7 mouse cellular contexts compared by ENCODE assay signal in the genomic region with DNA sequence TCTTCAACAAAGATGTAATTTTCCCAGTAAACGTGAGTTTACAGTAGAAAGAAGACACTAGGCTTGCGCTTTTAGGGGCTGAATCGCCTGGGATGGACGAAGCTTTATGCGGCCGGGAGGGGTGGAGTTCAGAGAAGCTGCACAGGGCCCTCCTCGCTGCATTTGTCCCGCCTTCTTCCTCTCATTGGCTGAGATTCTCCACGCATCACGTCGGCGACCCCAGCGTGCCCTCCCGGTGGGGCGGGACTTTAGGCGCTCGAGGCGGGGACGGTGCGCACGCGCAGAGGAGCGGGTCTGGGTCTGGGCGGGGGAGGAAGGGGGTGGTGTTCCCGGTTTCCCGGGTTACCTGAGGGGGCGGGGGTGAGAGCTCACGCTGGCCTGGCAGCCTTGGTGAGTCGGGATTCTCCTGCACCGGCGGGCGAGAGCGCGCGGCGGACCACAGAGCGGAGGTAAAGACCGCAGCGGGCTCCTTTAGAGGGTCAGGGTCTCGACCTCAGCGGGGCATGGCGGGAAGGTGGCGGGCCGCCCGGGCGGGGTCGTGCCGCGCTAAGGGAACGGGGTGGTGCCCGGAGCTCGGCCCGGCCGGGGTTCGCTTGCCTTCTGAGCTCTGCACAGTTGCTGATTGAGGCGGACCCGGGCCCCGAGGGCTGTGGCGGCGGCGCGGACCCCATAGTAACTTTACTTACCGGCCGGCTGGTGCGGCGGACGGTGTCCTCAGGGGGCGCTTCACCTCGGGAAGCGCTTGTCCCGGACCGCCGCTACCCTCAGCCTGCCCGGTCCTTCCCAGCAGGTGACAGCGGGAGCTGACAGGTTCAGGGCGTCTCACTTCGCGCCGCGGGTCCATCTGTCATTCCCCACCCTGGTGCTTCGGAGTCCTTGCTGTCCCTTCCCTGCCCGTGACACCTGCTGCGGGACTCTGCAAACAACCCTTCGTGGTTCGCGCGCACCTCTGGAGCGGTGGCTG. TPM values are rescaled to one million over a fixed set of nuclear protein-coding genes. Genes with fewer than 3 reads are reported as not detected.
DNase-seq lines count a peak whose midpoint lies in the region; ATAC-seq lines count a peak whose summit lies in the region.

A gene (plus strand): TSS at position 350 of the 964 bp plus-strand sequence.

- H3K27me3 ChIP-seq in intestine, embryonic 15.5 days (replicated peaks): no peaks in the 10 kb centered on the region
- 0 out of 2 replicates have a peak, but pooled peaks cover 9% of the 10 kb centered on the region for H3K27me3 ChIP-seq in midbrain, embryonic 10.5 days (ENCODE audit: low read depth, poor library complexity, severe bottlenecking)

- peak within 1 kb of the TSS; percentile 91 for H3K4me2 ChIP-seq in intestine, embryonic 15.5 days (replicated peaks)

- peak; percentile 99 for ATAC-seq in intestine, embryonic 15.5 days

- H3K27ac ChIP-seq in intestine, embryonic 15.5 days: peak within 1 kb of the TSS; percentile 77
- peak within 1 kb of the TSS; percentile 89 for H3K27ac ChIP-seq in midbrain, embryonic 10.5 days (replicated peaks)

- peak within 1 kb of the TSS; percentile 89 for H3K4me3 ChIP-seq in intestine, embryonic 15.5 days (replicated peaks)
- H3K4me3 ChIP-seq in midbrain, embryonic 10.5 days: peak within 1 kb of the TSS; percentile 86

- no peaks in the 10 kb centered on the region for H3K36me3 ChIP-seq in intestine, embryonic 15.5 days
- no peaks in the 10 kb centered on the region for H3K36me3 ChIP-seq in midbrain, embryonic 10.5 days

- no peaks in the 10 kb centered on the region for H3K9me3 ChIP-seq in intestine, embryonic 15.5 days
- H3K9me3 ChIP-seq in midbrain, embryonic 10.5 days (replicated peaks): no peaks in the 10 kb centered on the region

- intact Hi-C loops in left cerebral cortex, postnatal 25 days (cut with DNase I): loop anchor here (2.0 kb wide), 2 partner anchors 36 to 46 kb away; no protein-coding TSS in a partner anchor

- under 1% methylated on average over 85 of the region's 88 CpGs for WGBS in intestine, embryonic 15.5 days
- under 1% methylated on average over 88 of the region's 88 CpGs for WGBS in midbrain, embryonic 10.5 days

- H3K9ac ChIP-seq in intestine, embryonic 15.5 days: peak within 1 kb of the TSS; percentile 63

- no peaks in the 10 kb centered on the region for H3K4me1 ChIP-seq in intestine, embryonic 15.5 days (replicated peaks)
- peaks cover 14% of the 10 kb centered on the region for H3K4me1 ChIP-seq in midbrain, embryonic 10.5 days

- DNase-seq in adrenal gland, adult (ENCODE audit: inconsistent age in 2 of 2, low spot score in 1 of 2): peak; percentile 99 to 100
- peak; percentile 98 for DNase-seq in embryo, embryonic 10.5 days (ENCODE audit: low spot score)
- peak; percentile 99 for DNase-seq in gastrocnemius, postnatal 25 days
- DNase-seq in left cerebral cortex, postnatal 25 days (ENCODE audit: low spot score in 2 of 2): peak; percentile 98 to 99
- peak; percentile 99 for DNase-seq in midbrain, embryonic 10.5 days (ENCODE audit: low spot score)
- peak; percentile 100 for DNase-seq in right cerebral cortex, postnatal 4 days

RNA-seq across cellular contexts. Expression of the gene that starts here (rescaled TPM):
- 1 to 10 TPM; 4.1 to 5.9 TPM for total RNA-seq in gastrocnemius, postnatal 25 days (2021)
- 2.8 TPM in 2 replicates for polyA plus RNA-seq in intestine, embryonic 15.5 days (2015; fragmentation: Nextera tagmentation; extraction: Ambion mirVana)
- 10 to 100 TPM; 47.8 to 57.3 TPM for total RNA-seq in left cerebral cortex, postnatal 25 days (2021)
- 1.9 and 3.3 TPM in 2 replicates for polyA plus RNA-seq in midbrain, embryonic 10.5 days (2016; fragmentation: Nextera tagmentation; extraction: Ambion mirVana)

Comparison
In these comparisons a context has a peak if more than half of its experiments do, and no peak if none do; other contexts are left out.
1. Peak in every context shown above with its lines: DNase-seq, ATAC-seq, H3K4me3 ChIP-seq and H3K27ac ChIP-seq.
2. RNA of the gene that starts here (total RNA-seq): 47.8 to 57.3 TPM in left cerebral cortex, postnatal 25 days; 4.1 to 5.9 TPM in gastrocnemius, postnatal 25 days; every median in the first group is over 4 times any median in the second.